Mouse (Mus musculus) lung, postnatal 0 days (tissue): ENCODE measurements at regions not wholly inside any gene's neighbourhood (a gene's known extent, or its start where the extent isn't known, plus 50 kb on each side); places are given as distances from the start of the nearest gene placed in this dataset.

Experiments used
- CTCF ChIP-seq: IDR thresholded peaks from 2 replicates; pipeline ENCODE4 v1.5.1; 2016; ENCODE audit warnings: antibody characterized with exemption, mild to moderate bottlenecking
- EP300 ChIP-seq: IDR thresholded peaks from 2 replicates; pipeline ENCODE4 v1.6.1; 2016; ENCODE audit warnings: antibody characterized with exemption, mild to moderate bottlenecking, control low read depth

GRCm38 (mm10) chr2:128284822-128285421, 159.1 kb downstream of the Bcl2l11 start:
- no peak for TF ChIP-seq CTCF
- no peak for TF ChIP-seq EP300
